Mouse (Mus musculus) brain, embryonic 14.5 days (tissue): ENCODE results near the gene Prss43. TPM values are rescaled to one million over a fixed set of nuclear protein-coding genes. Genes with fewer than 3 reads are reported as not detected.
A peak's percentile ranks its signal among the peaks of the same experiment; 100 is the strongest.
"Not testable (repeated sequence)": the region's sequence is repeated elsewhere in the genome, so short reads cannot be mapped to it uniquely, and the experiment has no call there.

Experiments used
- DNase-seq: peaks from one replicate; pipeline ENCODE4 v3.0.0-alpha.2; 2011; ENCODE audit warnings: low read depth
- CTCF ChIP-seq: fragments of 200-500 bp; IDR thresholded peaks from 2 replicates; pipeline ENCODE4 v1.5.1; 2012; ENCODE audit warnings: inconsistent platforms, mild to moderate bottlenecking, moderate library complexity, borderline replicate concordance; ENCODE audit not compliant: insufficient read depth, insufficient read length; ENCODE audit errors: extremely low read depth
- POLR2A ChIP-seq: fragments of 200-500 bp; IDR thresholded peaks from 2 replicates; pipeline ENCODE4 v1.6.1; 2012; ENCODE audit warnings: mild to moderate bottlenecking, inconsistent platforms, borderline replicate concordance; ENCODE audit not compliant: poor library complexity, insufficient read depth, insufficient read length, severe bottlenecking; ENCODE audit errors: extremely low read depth
- polyA plus RNA-seq: library from polyadenylated mRNA; depleted of rRNA; stranded (reverse); fragments of >200 nt; gene quantifications from 2 replicates; pipeline ENCODE4 v1.2.3, GENCODE M21; 2012

Gene Prss43
- polyA plus RNA-seq, 1 experiment, result not detected

- DNase-seq, result no peak
These were observed 12.7 kb upstream of the Prss43 start, which contains the start of gene Prss44 for GRCm38 (mm10) chr9:110813789-110814188. TSS of gene Prss44 (plus strand) at chr9:110813994.

DNA sequence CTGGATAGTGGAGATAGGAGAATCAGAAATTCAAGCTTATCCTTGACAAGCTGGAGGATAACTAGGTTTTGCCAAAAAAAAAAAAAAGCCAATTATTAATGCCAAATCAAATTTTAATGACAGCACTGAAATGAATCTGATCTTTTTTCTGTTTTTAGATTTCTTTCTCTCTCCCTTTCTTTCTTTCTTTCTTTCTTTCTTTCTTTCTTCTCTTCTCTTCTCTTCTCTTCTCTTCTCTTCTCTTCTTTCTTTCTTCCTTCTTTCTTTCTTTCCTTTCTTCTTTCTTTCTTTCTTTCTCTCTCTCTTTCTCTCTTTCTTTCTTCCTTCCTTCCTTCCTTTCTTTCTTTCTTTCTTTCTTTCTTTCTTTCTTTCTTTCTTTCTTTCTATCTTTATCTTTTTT, 5.9 kb upstream of the Prss43 start:
- not testable (repeated sequence) for DNase-seq

More at GRCm38 (mm10) chr9:110813789-110814188, 12.7 kb upstream of the Prss43 start, which contains the start of gene Prss44:
- TF ChIP-seq POLR2A (no peak), CTCF (no peak)

DNA sequence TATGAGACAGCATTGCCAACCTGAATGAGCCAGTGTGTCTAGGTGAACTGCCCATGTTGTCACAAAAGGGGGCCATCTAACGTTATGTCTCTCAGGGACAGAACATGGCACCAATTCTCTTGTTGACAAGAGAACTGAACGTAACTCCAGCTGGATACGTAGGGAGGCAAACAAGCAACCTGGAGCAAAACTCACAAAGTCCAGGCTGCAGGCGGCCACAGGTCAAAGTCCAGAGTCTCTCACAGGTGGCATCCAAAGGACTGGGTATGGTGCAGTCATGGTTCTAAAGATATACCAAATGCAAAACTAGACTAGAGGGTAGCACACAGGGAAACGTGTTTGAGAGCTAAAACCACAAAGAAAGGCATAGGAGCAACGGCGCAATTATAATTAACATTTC, 5.1 kb upstream of the Prss43 start:
- TF ChIP-seq POLR2A (no peak), CTCF (no peak)
- DNase-seq, result no peak

DNA sequence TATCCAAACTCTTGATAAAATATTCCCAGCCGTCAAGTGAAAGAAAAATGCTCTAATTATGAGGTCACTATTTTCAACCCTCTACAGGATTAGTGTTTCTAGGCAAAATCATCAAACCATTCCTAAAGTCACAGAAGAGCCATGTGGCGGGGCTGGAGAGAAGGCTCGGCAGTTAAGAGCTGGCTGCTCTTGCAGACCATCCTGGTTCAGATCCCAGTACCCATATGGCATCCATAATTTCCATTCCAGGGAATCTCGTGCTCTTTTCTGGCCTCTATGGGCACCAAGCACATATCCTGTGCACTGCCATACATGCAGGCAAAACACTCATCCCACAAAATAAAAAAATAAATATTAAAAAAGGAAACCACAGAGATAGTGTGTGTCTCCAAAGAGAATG, 1.1 kb upstream of the Prss43 start:
- no peak for DNase-seq

GRCm38 (mm10) chr9:110825832-110826231, 658 bp upstream of the Prss43 start:
- no peak for TF ChIP-seq CTCF
- no peak for TF ChIP-seq POLR2A
- no peak for DNase-seq

More for the DNA sequence above, 1.1 kb upstream of the Prss43 start:
- TF ChIP-seq POLR2A, result no peak
- TF ChIP-seq CTCF, result no peak

GRCm38 (mm10) chr9:110833021-110833420, 6.5 kb downstream of the Prss43 start:
- peak; percentile 29 for DNase-seq
- TF ChIP-seq POLR2A, result no peak
- no peak for TF ChIP-seq CTCF

- no peak for TF ChIP-seq POLR2A
- no peak for TF ChIP-seq CTCF
- no peak for DNase-seq
These were observed 7.9 kb downstream of the Prss43 start, which contains the start of gene Prss45 for GRCm38 (mm10) chr9:110834411-110834810. TSS of gene Prss45 (plus strand) at chr9:110834588.

DNA sequence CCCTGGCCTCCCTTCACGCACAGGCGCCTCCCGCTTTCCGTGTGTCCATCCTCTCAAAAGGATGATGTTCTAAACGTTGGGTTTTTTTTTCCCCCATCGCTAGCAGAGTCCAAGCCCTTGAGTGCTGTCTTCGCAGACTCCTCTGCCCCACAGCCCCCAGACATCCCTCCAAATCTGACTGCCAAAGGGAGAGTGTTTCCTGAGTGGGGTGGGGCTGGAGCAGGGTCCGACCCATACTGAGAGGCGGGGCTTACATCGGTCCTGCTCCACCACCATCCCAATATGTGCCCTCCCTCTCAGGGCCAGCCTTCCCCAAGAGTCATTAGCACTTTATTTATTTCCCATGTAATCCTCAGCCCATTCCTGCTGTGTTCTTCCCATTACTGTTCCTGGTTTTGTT, 8.5 kb downstream of the Prss43 start:
- no peak for DNase-seq
- TF ChIP-seq POLR2A, result no peak
- no peak for TF ChIP-seq CTCF

DNA sequence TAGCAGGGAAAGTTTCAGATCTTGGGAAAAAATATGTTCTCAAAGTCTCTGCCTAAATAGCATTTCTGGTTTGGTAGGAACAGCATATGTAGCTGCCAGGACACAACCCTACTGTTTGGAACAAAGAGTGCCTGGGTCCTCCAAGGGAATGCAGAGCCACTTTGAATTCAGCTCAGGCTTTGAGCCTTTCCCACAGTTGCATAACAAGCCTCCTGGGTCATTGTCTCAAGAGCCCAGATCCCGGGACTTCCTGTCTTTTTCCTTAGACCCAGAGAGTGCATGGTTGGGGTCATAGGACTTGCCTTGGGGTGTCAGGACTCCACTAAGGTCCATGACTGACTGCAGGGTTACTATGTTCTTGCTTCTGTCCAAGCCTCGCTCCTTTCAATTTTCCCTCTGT, 9.6 kb downstream of the Prss43 start:
- TF ChIP-seq POLR2A, result no peak
- TF ChIP-seq CTCF, result no peak
- peak; percentile 19 for DNase-seq

GRCm38 (mm10) chr9:110840905-110841304, 14.4 kb downstream of the Prss43 start:
- no peak for DNase-seq
- TF ChIP-seq POLR2A (no peak), CTCF (no peak)

DNA sequence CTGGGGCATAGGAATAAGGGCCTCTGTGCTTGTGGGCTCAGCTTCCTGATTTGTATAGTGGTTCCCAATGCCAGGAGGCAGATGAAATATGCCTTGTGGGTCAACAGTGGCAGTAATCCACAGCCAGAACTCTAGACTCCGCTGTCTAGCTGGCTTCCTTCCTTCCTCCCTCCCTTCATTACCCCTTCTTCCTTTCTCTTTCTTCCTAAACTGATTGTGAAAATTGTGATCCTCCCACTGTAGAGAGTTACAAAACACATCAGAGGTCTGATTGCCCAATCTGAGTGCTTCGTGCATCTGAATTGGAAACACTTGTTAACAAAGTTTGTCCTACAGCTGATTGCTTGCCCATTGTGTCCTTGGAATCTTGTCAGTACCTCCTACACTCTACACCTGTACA, 14.9 kb downstream of the Prss43 start:
- no peak for DNase-seq
- TF ChIP-seq POLR2A (no peak), CTCF (no peak)

DNA sequence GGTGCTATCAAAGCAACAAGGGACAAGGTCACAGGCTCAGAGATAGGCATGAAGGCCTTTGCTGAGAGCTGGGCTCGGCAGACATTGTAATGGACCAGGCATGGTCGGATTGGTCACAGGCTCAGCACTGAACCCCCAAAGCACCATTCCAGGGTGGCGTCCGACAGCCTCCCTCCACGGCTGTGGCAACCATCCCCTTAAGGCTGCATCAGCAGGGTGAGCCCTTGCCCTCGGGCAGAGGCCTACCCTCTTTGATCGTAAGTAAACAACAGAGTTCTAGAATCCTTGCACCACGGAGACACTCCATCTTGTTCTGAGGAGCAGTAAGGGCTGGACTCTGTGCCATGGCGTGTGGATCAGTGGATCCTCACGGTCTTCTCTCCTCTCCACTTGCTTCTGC, 17.7 kb downstream of the Prss43 start, which contains the start of gene Prss46:
Prss46 (plus strand) TSS at position 301 of the 400 bp plus-strand sequence.
- DNase-seq, result no peak
- TF ChIP-seq CTCF (no peak), POLR2A (no peak)
